Mouse (Mus musculus) liver (tissue): ENCODE results near the gene Pacsin2.

Experiments used
- DNase-seq: peaks from one replicate; pipeline ENCODE4 v3.0.0-alpha.2; 2020; ENCODE audit warnings: mixed read lengths

The Pacsin2 gene

GRCm38 (mm10) chr15:83464083-83464904, at the start of gene Pacsin2:
TSS of gene Pacsin2 (minus strand) at chr15:83464606.
- peak; percentile 100 for DNase-seq

DNA sequence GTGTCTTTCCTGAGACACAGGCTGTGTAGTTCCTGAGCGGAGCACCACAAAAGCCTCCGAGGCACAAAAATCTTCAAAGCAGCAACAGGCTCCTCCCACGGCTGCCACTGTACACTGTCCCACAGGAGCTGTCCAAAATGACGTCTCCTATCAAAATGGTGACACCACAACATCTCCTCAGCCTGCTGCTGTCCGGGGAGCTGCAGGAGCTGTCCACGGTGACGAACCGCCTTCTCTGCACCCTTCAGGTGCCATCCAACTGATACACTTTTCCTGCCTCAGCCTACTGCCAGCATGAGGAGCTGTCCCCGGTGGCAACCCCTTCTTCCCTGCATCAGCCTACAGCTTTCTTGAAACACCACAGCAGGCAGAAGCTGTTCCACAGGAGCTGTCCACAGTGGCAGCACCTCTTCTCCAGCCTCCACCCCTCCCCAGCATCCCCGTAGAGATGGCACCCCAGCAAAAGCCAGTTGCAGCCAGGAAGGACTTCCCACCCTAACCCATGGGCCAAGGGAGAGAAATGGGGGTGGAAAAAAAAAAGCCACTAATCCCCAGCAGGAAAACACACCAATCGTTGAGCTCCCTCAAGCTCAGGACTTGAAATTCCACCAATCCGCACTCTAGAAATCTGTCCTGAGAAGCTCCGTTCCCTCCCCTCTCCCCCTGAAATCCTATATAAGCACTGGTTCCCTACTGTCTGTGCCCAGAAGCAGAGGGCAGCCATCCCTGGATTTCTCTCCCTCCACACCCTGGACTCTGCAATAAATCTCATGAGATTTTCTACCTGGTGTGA, 48.3 kb upstream of the Pacsin2 start:
- no peak for DNase-seq

- DNase-seq = peak; percentile 93
These were observed 46.5 kb upstream of the Pacsin2 start, which contains the start of gene Ttll1 for GRCm38 (mm10) chr15:83510805-83511405. TSS of gene Ttll1 (minus strand) at chr15:83510893.

DNA sequence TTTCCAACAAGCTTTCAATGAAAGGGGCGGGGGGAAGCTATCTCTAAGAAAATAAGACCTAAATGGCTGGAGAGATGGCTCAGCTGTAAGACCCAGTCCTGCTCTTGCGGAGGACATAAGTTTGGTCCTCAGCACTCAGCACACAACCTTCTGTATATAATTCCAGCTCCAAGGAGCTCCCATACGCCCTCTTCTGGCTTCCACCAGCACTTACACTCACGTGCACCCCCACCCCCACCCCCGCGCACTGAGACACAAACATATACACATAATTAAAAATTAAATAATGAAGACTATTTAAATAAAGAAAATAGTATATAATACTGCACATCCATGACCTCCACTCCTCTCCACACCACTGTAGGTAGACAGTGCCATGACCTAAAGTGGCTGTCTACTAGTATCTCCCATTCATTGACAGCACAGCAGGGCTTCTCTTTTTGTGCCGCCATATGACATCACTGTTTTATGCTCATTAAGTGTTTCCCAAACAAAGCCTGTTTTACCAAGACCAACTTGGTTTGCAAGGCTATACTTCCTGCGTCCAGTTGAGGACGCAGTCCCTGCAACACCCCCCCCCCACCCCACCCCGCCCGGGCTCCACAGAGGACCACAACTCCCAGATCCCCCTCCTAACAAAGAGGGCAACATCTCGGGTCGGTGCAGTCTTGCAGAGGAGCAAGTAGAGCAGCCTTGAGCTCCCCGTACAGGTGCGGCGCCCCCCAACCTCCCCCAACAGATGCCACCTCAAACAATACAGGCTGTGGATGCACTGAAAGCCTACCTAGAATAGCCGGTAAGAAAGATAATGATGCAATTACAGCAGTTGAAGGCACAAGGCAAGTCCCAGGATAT, 45.8 kb upstream of the Pacsin2 start:
- no peak for DNase-seq

GRCm38 (mm10) chr15:83501483-83501882, 37.1 kb upstream of the Pacsin2 start:
- peak; percentile 51 for DNase-seq

GRCm38 (mm10) chr15:83500352-83500751, 35.9 kb upstream of the Pacsin2 start:
- DNase-seq = peak; percentile 72

- DNase-seq = no peak
These were observed 34.9 kb upstream of the Pacsin2 start for GRCm38 (mm10) chr15:83499211-83499755.

- DNase-seq = peak; percentile 24
These were observed 32.9 kb upstream of the Pacsin2 start for GRCm38 (mm10) chr15:83497299-83497698.

GRCm38 (mm10) chr15:83495787-83496367, 31.5 kb upstream of the Pacsin2 start:
- DNase-seq = peak; percentile 78

GRCm38 (mm10) chr15:83495195-83495594, 30.8 kb upstream of the Pacsin2 start:
- no peak for DNase-seq

DNA sequence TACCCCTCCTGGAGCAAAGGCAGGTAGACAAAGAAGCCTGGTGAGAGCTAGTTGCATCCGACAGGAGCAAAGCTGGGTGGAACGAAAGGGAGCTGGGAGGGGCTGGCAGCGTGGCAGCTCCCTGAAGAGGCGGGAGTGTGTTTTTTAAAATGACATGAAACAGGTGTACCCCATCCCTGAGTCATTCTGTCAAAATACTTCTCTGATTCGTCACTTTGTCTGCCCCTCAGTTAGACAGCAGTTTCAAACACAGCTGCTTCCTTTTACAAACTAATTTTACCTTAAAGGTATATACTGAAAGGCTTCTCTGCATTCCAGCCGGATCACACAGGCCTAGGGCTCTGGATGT, 30.1 kb upstream of the Pacsin2 start:
- no peak for DNase-seq

- DNase-seq = no peak
These were observed 29.6 kb upstream of the Pacsin2 start for GRCm38 (mm10) chr15:83493856-83494571.

- DNase-seq = no peak
These were observed 27.5 kb upstream of the Pacsin2 start for GRCm38 (mm10) chr15:83491891-83492290.

GRCm38 (mm10) chr15:83489471-83489870, 25.1 kb upstream of the Pacsin2 start:
- no peak for DNase-seq

DNA sequence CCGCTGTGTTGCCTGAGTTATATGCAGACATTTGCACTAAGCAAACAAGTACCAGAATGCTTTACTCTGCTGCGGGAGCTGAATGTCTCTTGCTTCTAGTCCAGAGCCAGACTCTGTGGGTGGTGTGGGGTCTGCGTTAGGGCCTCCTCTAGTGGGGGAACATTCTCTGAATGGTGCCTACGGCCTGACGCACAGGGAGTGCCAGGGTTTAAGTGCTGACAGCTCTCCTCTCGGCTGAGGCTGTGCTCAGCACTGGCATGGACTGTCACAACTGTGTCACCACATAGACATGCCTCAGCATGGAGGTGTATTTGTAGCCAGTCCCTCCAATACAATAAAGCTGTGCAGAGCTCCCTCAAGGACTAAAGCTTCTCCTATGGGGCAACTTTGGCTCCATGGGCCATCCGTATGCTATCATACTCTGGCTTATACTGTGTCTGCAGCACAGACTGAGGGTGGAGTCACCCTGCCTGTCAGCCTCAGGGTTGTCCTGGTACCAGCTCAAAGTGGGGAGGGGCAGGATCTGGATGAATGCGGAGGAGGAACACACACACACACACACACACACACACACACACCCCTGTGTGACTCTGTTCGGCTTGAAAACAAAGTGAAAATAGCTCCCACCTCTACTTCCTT, 23.2 kb upstream of the Pacsin2 start:
- no peak for DNase-seq

DNA sequence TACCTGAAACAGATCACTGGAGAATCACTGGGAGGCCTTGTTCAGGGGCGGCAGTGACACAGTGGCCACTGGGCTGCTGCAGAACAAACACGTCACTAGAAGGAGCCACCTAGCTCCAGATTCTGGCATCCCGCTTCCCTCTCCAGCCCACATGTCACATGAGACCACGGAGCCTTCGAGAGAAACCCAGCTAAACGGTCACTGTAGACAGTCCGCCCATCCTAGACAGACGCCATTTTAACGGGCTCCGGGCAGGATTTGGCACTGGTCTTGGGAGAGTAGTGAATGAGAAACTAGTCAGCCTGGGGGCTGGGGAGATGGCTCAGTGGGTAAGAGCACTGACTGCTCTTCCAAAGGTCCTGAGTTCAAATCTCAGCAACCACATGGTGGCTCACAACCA, 19.9 kb upstream of the Pacsin2 start:
- DNase-seq = no peak

GRCm38 (mm10) chr15:83483482-83483881, 19.1 kb upstream of the Pacsin2 start:
- DNase-seq = peak; percentile 69

DNA sequence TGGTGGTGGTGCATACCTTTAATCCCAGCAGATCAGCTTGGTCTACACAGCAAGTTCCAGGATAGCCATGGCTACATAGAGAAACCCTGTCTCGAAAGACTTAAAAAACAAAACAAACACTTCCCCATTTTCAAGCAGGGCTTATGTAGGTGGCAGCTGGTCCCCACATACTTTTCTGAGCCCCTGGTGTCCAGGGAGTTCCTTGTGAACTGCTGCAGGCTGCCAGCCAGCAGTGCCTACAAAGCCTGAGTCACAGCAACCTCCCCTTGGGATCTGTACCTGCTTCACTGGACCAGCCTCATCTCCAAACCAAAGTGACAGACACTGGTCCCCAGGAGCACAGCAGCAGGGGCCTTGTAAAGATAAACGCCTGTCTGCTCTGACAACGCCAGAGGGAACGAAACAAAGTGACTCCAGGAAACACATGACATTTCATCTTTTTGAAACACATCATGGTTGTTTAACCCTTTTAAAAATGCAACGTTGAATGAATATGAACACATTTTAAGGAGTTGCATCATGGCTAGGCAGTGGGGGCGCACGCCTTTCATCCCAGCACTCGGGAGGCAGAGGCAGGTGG, 18.3 kb upstream of the Pacsin2 start:
- no peak for DNase-seq

DNA sequence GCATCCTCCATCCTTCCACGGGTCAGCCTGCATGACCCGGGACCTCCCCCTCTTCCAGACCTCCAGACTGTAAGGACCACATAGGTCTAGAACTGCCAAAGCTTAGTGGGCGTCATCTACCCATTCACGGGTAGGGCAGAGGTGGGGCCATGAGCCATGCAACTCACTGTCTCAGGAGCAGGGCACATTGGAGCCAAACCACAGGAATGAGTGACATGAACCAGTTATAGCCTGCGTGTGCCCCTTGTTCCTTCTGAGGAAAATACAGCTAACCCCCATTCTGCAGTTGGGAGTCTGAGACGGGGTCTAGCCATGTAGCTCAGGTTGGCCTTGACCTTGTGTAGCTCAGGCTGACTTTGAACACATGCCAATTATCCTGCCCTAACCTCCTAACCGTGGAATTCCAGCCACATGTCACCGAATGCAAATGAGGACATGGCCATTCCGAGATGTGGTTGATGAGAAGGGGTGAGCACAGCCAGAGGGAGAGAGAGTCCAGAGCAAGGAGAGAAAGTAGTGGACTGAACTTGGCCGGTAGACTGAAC, 16.9 kb upstream of the Pacsin2 start:
- no peak for DNase-seq

DNA sequence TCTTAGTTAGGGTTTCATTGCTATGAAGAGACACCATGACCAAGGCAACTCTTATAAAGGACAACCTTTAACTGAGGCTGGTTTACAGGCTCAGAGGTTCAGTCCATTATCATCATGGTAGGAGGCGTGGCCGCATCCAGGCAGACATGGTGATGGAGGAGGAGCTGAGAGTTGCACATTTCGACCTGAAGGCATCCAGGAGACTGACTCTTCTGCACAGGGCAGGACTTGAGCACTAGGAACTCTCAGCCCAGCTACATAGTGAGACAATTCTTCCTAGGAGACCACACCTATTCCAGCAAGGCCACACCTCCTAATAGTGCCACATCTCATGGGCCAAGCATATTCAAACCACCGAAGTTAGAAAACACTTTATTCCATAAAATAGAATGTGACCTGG, 15.4 kb upstream of the Pacsin2 start:
- DNase-seq = no peak
